Mouse (Mus musculus) megakaryocyte, embryonic 14.5 days (primary cell): ENCODE measurements around the gene Trp53i11.

Experiments used
- FLI1 ChIP-seq: IDR thresholded peaks from 2 replicates; pipeline ENCODE4 v1.6.1; 2012; ENCODE audit warnings: low read length, inconsistent platforms, mixed read lengths
- GATA1 ChIP-seq: IDR thresholded peaks from 3 replicates; pipeline ENCODE4 v1.6.1; 2012; ENCODE audit warnings: mixed read lengths, low read length, inconsistent platforms, borderline replicate concordance

DNA sequence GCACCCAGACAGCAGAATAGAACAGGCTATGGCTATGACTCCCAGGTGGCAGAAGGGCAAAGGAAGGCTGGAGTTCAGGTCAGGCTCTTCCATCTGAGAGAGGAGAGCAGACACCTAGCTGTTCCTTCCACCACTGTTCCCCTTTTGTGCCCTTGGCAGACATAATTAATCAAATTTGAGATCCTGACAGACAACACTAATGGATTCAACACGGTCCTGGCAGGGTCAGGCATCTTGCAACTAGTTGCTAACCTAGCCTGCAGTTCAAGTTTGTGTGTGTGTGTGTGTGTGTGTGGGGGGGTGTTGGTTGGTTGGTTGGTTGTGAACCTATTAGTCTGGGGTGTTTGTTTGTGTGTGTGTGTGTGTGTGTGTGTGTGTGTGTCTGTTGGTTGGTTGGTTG, 15.4 kb downstream of the Trp53i11 start:
- TF ChIP-seq GATA1 (no peak), FLI1 (no peak)
